Mouse (Mus musculus) T-helper 1 cell (primary cell): Measurements from ENCODE around the gene Sox5.
"Not testable (repeated sequence)": the region's sequence is repeated elsewhere in the genome, so short reads cannot be mapped to it uniquely, and the experiment has no call there.

Experiments used
- in situ Hi-C: fragments of 300-600 bp; cut with MboI, MseI; formaldehyde crosslinking; loops from one replicate; pipeline ENCODE4 v1.15.1; 2025; ENCODE audit warnings: high pct_unique_total_duplicates

Sox5 gene

DNA sequence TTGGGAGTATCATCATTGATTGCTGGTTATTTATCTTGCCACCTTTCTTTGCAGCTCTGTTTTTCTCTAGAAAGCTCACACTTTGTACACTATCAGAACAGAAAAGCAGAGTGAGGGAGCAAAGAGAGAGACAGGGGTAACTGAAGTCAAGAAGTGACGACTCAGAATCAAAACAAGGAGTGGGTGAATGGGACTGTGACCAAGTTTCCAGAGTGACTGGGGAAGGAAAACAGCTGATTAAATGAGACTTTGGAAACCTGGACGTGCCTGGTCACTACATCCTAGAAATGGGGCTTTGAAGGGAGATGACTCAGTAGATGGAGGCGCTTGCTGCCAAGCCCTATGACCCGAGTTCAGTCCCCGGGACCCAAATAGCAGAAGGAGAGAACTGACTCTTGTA, 483.9 kb downstream of the Sox5 start:
- in situ Hi-C loops, result no loop called here

GRCm38 (mm10) chr6:144297131-144297530, 484.6 kb downstream of the Sox5 start:
- in situ Hi-C loops, result no loop called here

DNA sequence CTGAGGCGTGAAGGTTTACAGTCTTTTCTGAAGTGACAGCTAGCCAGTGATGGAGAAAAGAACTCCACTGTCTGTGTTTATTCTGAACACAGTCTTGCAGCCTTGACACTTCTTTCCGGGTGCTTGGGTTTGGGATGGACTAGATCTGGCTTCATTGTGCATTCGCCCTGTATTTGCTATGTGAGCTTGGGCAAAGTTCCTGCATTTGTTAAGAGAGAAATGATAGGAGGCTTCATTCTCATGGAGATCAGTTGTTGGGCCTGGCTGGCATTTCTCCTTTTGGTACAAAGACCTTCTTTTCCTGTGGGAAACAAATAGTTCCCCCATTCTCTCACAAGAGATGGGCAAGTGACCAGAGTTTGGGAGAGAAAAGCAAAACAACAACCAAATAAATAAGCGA, 490.3 kb downstream of the Sox5 start:
- in situ Hi-C loops, result no loop called here

- in situ Hi-C loops, result no loop called here
Observed at GRCm38 (mm10) chr6:144286122-144286521, 495.7 kb downstream of the Sox5 start.

- in situ Hi-C loops, result no loop called here
Observed at GRCm38 (mm10) chr6:144283191-144283590, 498.6 kb downstream of the Sox5 start.

DNA sequence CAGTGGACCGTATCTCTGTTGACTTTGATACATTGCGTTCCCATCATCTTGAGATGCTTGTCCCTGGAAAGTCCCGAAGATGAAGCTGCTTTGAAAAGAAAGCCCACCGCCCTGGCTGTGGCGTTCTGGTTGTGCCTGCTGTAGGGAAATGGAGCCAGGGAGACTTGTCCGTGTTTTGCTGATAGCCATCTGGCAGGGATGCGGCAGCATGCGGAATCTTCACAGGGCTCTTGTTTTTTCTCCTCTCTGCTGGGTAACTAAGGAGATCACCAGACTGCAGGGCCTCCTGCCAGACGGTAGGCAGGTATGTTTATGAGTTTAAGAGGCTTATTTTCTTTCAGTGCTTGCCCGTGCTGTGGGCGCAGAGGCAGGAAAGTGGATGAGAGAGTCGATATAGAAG, 499.0 kb downstream of the Sox5 start:
- in situ Hi-C loops, result no loop called here

GRCm38 (mm10) chr6:144281661-144282060, 500.1 kb downstream of the Sox5 start:
- in situ Hi-C loops, result no loop called here

- in situ Hi-C loops, result no loop called here
Observed at GRCm38 (mm10) chr6:144278505-144279053, 503.2 kb downstream of the Sox5 start.

DNA sequence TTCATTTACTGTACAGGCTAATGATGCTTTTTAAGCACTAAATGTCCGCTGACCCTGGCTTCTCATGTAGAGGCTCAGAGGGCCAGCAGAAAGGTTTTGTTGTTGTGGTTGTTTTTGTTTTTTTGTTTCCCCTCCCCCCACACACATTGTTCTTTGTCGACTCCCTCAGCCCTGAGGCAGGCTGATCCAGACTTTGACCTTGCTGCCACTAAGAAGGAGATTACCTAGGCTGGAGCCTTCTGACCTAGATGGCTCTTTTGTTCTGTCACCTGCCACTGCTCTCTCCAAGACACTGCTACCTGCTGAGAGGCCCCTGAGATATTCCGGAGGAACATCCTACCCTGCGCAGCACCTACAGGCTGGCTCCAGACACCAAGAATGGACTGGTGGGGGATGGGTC, 508.4 kb downstream of the Sox5 start:
- in situ Hi-C loops, result not testable (repeated sequence)

DNA sequence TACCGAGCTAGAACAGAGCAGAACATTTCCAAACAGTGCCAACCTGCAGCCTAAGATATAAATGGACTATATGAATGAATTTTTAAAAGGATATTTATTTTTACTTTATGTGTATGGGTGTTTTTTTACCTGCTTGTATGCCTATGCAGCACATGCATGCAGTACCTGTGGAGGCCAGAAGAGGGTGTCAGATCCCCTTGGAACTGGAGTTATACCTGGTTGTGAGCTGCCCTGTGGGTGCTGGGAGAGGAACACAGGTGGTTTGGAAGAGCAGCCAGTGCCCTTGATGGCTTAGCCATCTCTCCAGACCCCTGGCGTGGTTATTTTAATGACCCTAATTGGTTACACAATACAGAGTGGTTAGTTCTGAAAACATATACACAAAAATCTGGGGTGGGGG, 510.5 kb downstream of the Sox5 start:
- in situ Hi-C loops, result no loop called here

DNA sequence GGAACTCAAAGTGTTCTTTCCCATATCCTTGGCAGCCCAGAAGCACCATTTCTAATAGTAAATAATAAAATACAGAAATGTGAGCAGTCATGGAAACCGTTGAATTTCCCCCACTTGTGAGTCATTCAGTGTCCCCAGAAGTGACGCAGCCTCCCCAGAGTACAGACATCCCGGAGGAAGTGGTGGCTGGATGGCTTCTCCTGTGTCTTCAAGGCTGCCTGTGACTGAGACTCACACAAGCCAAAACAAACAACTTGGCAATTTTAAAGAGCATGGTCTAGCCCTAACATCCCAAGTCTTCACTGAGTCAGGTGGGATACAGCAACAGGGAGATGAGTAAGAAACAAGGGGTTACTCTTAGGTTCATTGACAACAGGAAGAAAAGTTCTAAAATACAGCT, 511.5 kb downstream of the Sox5 start:
- in situ Hi-C loops, result no loop called here

DNA sequence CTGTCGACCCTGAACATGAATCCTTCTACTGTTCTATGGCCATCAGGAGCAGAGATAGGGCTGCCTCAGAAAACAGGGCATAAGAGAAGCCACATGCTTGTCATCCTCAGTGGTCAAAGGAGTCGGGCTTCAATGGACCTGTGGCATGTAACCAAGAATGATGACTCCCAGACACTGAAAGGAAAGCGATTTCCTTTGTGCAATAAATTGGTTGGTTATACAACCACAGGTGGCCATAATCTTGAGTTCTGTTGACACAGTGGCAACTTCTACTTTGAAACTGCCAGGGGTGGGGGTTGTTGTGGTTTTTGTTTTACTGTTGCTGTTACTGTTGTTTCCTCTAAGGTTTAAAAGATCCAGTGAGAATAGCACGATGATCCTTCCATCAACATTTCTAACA, 512.1 kb downstream of the Sox5 start:
- in situ Hi-C loops, result no loop called here

GRCm38 (mm10) chr6:144265752-144266151, 516.0 kb downstream of the Sox5 start:
- in situ Hi-C loops, result no loop called here

DNA sequence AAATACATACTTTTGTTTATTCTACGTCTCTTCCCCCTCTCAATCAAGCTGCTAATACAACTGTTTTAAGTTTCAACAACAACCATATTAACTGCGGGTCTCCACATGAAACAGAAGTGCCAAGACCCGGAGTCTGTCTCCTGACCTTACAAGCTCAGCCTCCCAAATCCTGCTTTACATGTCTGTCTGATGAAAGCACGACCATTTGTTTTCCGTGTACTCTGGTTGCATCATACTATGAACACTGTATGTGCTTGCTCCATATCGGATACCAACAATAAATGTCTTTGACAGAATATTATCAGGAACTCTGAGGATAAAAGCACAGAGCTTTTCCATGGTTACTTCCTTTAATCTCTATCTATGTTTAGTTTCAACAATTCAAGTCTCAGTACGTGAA, 516.8 kb downstream of the Sox5 start:
- in situ Hi-C loops, result no loop called here

DNA sequence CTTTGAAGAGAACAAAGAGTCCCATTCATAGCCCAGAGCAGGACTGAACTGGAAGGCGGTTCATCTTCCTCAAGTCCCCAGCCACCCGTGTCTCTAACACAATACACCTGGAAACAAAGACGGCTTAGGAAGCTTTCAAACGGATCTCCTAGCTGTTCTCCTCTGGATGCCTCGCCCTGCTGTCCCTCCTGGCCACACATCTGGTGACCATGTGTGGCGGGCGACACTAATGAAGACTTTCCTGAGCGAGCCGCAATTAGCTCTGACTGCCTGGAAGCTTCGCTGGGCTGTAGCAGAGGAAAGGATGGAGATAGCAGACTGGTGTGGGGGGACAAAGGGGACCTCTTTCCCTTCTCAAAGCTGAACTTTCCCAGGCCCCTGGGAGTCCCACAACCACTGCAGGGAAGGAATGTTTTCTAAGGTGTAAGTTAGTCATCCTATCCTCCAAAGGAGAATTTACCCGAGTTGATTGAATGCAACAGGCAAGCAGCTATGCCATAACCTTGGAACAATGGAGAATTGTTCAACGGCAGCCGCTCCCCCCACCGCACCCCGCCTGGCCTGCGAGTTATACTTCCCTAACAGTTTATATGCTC, 517.4 kb downstream of the Sox5 start:
- in situ Hi-C loops, result no loop called here

GRCm38 (mm10) chr6:144256500-144256899, 525.3 kb downstream of the Sox5 start:
- in situ Hi-C loops, result loop anchor here (10.0 kb wide), 1 partner anchor 1618 kb away; no protein-coding TSS in a partner anchor

GRCm38 (mm10) chr6:144252191-144252718, 529.5 kb downstream of the Sox5 start:
- in situ Hi-C loops, result loop anchor here (5.0 to 10.0 kb wide), 2 partner anchors 80 to 1623 kb away; no protein-coding TSS in a partner anchor

DNA sequence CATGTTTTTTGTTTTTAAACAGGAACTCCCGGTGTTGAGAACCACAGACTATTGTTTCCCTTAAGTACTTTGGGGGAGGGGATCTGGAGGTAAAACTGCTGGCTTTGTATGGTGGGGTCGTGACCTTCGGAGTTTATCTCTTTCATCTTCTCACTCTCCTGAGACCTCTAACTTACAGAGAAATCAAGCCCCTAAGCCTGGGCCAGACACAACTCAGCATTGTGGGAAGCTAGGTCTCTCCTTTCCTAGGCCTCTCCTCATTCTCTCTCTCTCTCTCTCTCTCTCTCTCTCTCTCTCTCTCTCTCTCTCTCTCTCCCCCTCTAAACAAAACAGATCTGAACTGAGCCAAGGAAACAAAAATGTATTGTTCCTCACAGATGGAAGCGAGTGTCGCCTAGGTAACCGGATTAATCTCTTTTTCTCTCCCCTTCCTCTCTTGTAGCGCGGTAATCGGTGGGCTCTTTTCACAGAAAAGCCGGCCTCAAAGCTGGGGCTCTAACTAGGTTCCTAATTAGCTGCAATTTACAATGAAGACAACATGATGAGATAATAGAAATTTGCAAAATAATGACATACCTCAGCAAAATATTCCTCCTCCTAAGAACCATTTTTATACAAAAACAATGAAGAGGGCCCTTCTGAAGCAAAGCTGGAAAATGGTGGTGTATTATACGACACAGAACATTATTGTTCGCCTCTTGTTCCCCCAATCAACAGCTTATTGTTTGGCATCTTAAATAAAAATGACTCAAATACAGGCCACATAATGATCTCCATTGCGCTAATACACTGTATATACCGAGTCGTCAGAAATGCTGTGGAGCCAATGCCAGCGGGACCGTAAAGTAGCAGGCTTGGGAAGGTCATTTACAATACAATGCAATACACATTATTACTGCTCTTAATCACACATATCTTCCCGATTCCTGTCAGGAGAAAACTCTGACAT, 530.3 kb downstream of the Sox5 start:
- in situ Hi-C loops, result loop anchor here (5.0 to 10.0 kb wide), 2 partner anchors 81 to 1623 kb away; no protein-coding TSS in a partner anchor

GRCm38 (mm10) chr6:144250625-144251181, 531.1 kb downstream of the Sox5 start:
- in situ Hi-C loops, result loop anchor here (5.0 to 10.0 kb wide), 2 partner anchors 82 to 1624 kb away; no protein-coding TSS in a partner anchor

DNA sequence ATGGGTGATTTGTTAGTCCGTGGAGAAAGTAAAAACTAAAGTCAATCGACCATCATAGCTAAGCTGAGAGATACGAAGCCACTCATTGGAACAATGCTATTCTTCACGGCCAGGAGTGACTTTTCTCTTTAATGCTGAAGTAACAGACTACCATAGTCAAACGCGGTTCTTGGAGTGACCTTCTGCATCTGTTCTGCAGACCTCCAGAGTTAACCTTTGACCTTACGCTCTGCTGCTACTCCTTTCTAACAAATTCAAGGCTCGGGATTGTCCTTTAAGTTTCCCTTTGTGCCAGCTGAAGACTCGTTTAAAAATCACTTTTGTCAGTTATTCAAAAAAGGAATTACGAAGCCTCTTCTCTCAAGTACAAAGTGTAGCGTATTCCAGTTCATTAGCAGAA, 545.2 kb downstream of the Sox5 start:
- in situ Hi-C loops, result no loop called here

- in situ Hi-C loops, result no loop called here
Observed at GRCm38 (mm10) chr6:144203970-144204369, 577.8 kb downstream of the Sox5 start.

DNA sequence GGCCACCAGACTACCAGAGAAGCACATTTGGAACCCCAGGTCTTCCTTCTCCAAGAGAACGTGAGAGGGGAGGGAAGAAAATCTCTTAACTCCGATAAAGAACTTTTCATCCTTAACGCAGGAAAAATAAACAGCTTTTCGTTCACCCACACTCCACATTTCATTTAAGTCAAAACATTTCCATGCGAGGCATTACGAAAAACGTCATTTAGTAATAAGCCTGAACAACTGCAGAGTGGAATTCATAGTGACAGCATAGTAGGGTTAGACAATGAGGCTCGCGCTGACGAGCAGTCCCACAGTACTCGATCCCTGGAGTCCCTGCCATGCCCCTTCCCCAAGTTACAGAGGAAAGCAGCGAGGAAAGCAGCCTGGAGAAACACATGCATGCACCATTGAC, 578.8 kb downstream of the Sox5 start:
- in situ Hi-C loops, result no loop called here
